Mouse (Mus musculus) adrenal gland, adult 10 weeks (tissue): Measurements from ENCODE around the gene Gm20683. TPM values are rescaled to one million over a fixed set of nuclear protein-coding genes. Genes with fewer than 3 reads are reported as not detected.

Experiments used
- polyA plus RNA-seq: library from polyadenylated mRNA; stranded (reverse); fragments of 350-450 nt; fragmentation: Illumina TruSeq; extraction: RNeasy Lipid Tissue Mini Kit (QIAGEN cat#74804); gene quantifications from one replicate; pipeline ENCODE4 v1.2.3, GENCODE M21; 2014; ENCODE audit warnings: low read depth, low replicate concordance

The Gm20683 gene
- not detected for polyA plus RNA-seq

GRCm38 (mm10) chr17:25841117-25841880, at the start of gene Gm20683:
TSS of gene Gm20683 (minus strand) at chr17:25841763.

GRCm38 (mm10) chr17:25880196-25880910, 38.8 kb upstream of the Gm20683 start, which contains the start of gene Wfikkn1:
TSS of gene Wfikkn1 (minus strand) at chr17:25880858.

GRCm38 (mm10) chr17:25874721-25875170, 33.2 kb upstream of the Gm20683 start, which contains the start of gene Mettl26:
TSS of gene Mettl26 (plus strand) at chr17:25875074.

GRCm38 (mm10) chr17:25868601-25869191, 27.1 kb upstream of the Gm20683 start, which contains the start of gene Mcrip2:
TSS of gene Mcrip2 (minus strand) at chr17:25868764.

GRCm38 (mm10) chr17:25860832-25861703, 19.5 kb upstream of the Gm20683 start, which contains the start of gene Wdr90:
TSS of gene Wdr90 (minus strand) at chr17:25861501.

GRCm38 (mm10) chr17:25844396-25844901, 2.9 kb upstream of the Gm20683 start, which contains the start of gene Rhot2:
TSS of gene Rhot2 (minus strand) at chr17:25844851.

GRCm38 (mm10) chr17:25837076-25837410, 4.5 kb downstream of the Gm20683 start, which contains the start of gene Rhbdl1:
TSS of gene Rhbdl1 (minus strand) at chr17:25837295.

GRCm38 (mm10) chr17:25833291-25833663, 8.3 kb downstream of the Gm20683 start, which contains the start of gene Stub1:
TSS of gene Stub1 (minus strand) at chr17:25833404.

GRCm38 (mm10) chr17:25828712-25829557, 12.6 kb downstream of the Gm20683 start, which contains the start of gene Jmjd8:
TSS of gene Jmjd8 (plus strand) at chr17:25828867.

GRCm38 (mm10) chr17:25823452-25823851, 18.1 kb downstream of the Gm20683 start, which contains the start of gene Wdr24:
TSS of gene Wdr24 (plus strand) at chr17:25823627.

GRCm38 (mm10) chr17:25808789-25809605, 32.6 kb downstream of the Gm20683 start, which contains the start of gene Fbxl16:
TSS of gene Fbxl16 (plus strand) at chr17:25809085.

GRCm38 (mm10) chr17:25796951-25797369, 44.6 kb downstream of the Gm20683 start, which contains the start of gene Metrn:
TSS of gene Metrn (minus strand) at chr17:25797136.

GRCm38 (mm10) chr17:25795609-25796092, 45.9 kb downstream of the Gm20683 start, which contains the start of gene AC134908.4:
TSS of gene AC134908.4 (minus strand) at chr17:25795659.

GRCm38 (mm10) chr17:25792615-25793014, 48.9 kb downstream of the Gm20683 start, which contains the start of gene Fam173a:
TSS of gene Fam173a (minus strand) at chr17:25792901.

GRCm38 (mm10) chr17:25786280-25786679, 55.3 kb downstream of the Gm20683 start, which contains the start of gene Ccdc78:
TSS of gene Ccdc78 (plus strand) at chr17:25786580.

GRCm38 (mm10) chr17:25785281-25785745, 56.2 kb downstream of the Gm20683 start, which contains the start of gene Haghl:
TSS of gene Haghl (minus strand) at chr17:25785673.

